ENCODE assay signal across 8 mouse cellular contexts in the genomic region with DNA sequence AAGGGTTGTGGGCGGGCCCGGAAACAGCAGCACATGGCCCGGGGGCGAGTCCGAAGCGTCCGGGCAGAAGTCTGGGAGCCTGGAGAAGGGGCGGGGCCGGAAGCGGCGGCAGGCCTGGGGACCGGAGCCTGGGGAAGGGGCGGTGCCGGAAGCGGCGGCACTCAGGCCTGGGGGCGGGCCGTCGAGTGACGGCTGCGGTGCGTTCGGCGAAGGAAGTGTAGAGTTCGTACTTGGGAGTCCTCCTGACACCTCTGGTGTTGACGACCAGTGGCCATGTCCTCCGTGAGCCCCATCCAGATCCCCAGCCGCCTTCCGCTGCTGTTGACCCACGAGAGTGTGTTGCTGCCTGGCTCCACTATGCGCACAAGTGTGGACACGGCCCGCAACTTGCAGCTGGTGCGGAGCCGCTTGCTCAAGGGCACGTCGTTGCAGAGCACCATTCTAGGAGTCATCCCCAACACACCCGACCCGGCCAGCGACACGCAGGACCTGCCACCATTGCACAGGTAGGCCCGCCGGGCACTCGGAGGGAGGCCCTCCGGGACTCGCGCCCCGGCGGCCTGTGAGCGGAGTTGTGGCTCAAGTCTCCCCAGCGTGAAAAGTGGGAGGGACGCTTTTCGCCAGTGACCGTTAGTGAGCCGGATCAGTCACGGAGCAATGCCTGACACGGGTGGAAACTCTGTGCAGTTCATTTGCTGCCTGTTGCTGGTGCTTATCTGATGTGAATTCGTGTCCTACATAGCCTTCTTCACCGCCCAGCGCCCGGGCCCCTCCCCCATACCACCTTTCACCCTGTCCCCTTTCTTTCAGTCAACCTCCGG. TPM values are rescaled to one million over a fixed set of nuclear protein-coding genes. Genes with fewer than 3 reads are reported as not detected.
DNase-seq lines count a peak whose midpoint lies in the region; ATAC-seq and TF ChIP-seq lines count a peak whose summit lies in the region.

A gene (plus strand): TSS at position 133 of the 821 bp plus-strand sequence.

- H3K27ac ChIP-seq in forebrain, embryonic 13.5 days, result peak within 1 kb of the TSS; percentile 86
- peak within 1 kb of the TSS; percentile 89 for H3K27ac ChIP-seq in liver, postnatal 0 days (ENCODE audit: low read depth)
- H3K27ac ChIP-seq in neural tube, embryonic 14.5 days (ENCODE audit: low read depth, low read length), result peak within 1 kb of the TSS; percentile 86

- no peaks in the 10 kb centered on the region for H3K36me3 ChIP-seq in E14TG2a.4 (ENCODE audit: insufficient read depth, low read length)
- no peaks in the 10 kb centered on the region for H3K36me3 ChIP-seq in forebrain, embryonic 13.5 days (ENCODE audit: poor library complexity, severe bottlenecking)
- no peaks in the 10 kb centered on the region for H3K36me3 ChIP-seq in liver, postnatal 0 days (replicated peaks; ENCODE audit: insufficient read depth, low read length)
- no peaks in the 10 kb centered on the region for H3K36me3 ChIP-seq in neural tube, embryonic 14.5 days (ENCODE audit: control insufficient read depth, insufficient read depth, low read length)

- H3K9me3 ChIP-seq in E14TG2a.4 (ENCODE audit: low read length), result 0 out of 2 replicates have a peak, but pooled peaks cover 3% of the 10 kb centered on the region
- H3K9me3 ChIP-seq in forebrain, embryonic 13.5 days (replicated peaks), result no peaks in the 10 kb centered on the region
- H3K9me3 ChIP-seq in liver, postnatal 0 days (ENCODE audit: low read length), result no peaks in the 10 kb centered on the region
- H3K9me3 ChIP-seq in neural tube, embryonic 14.5 days (ENCODE audit: control insufficient read depth, low read length), result no peaks in the 10 kb centered on the region

- ATAC-seq in forebrain, embryonic 13.5 days, result peak; percentile 100
- peak; percentile 99 for ATAC-seq in liver, postnatal 0 days
- peak; percentile 99 for ATAC-seq in neural tube, embryonic 14.5 days (ENCODE audit: low read depth)

- peak; percentile 26; the same call in 1 of the 2 replicates for TF ChIP-seq EP300 in liver, postnatal 0 days (IDR thresholded peaks at IDR 0.05; ENCODE audit: low read depth)

- H3K4me2 ChIP-seq in forebrain, embryonic 13.5 days, result peak within 1 kb of the TSS; percentile 85
- H3K4me2 ChIP-seq in liver, postnatal 0 days (ENCODE audit: low read depth, low read length), result peak within 1 kb of the TSS; percentile 77
- H3K4me2 ChIP-seq in neural tube, embryonic 14.5 days (ENCODE audit: low read depth, low read length), result peak within 1 kb of the TSS; percentile 76

- peak within 1 kb of the TSS; percentile 91 for H3K4me3 ChIP-seq in E14TG2a.4 (replicated peaks; ENCODE audit: low read length)
- H3K4me3 ChIP-seq in forebrain, embryonic 13.5 days, result peak within 1 kb of the TSS; percentile 82
- H3K4me3 ChIP-seq in liver, postnatal 0 days (ENCODE audit: low read depth, low read length), result peak within 1 kb of the TSS; percentile 70
- peak within 1 kb of the TSS; percentile 84 for H3K4me3 ChIP-seq in neural tube, embryonic 14.5 days (ENCODE audit: low read depth, low read length)

- DNase-seq in c-Kit-positive CD71-positive TER-119-positive erythroid progenitor cells, embryonic 14.5 days (ENCODE audit: low spot score), result peak; percentile 92
- DNase-seq in heart, postnatal 10 days, result peak; percentile 99
- DNase-seq in large intestine, adult 2 months (ENCODE audit: low read depth, low spot score), result peak; percentile 84
- DNase-seq in liver, postnatal 0 days, result peak; percentile 99
- peak; percentile 99 for DNase-seq in testis, postnatal 10 days (ENCODE audit: low spot score)

- peak within 1 kb of the TSS; percentile 76 for H3K9ac ChIP-seq in forebrain, embryonic 13.5 days
- H3K9ac ChIP-seq in liver, postnatal 0 days (replicated peaks), result peak within 1 kb of the TSS; percentile 69
- peak within 1 kb of the TSS; percentile 71 for H3K9ac ChIP-seq in neural tube, embryonic 14.5 days (replicated peaks; ENCODE audit: low read depth, low read length)

- H3K27me3 ChIP-seq in E14TG2a.4 (ENCODE audit: insufficient read depth, low read length), result no peaks in the 10 kb centered on the region
- no peaks in the 10 kb centered on the region for H3K27me3 ChIP-seq in forebrain, embryonic 13.5 days
- no peaks in the 10 kb centered on the region for H3K27me3 ChIP-seq in liver, postnatal 0 days (ENCODE audit: insufficient read depth, low read length)
- no peaks in the 10 kb centered on the region for H3K27me3 ChIP-seq in neural tube, embryonic 14.5 days (ENCODE audit: control insufficient read depth, insufficient read depth, low read length)

- peaks cover 12% of the 10 kb centered on the region for H3K4me1 ChIP-seq in E14TG2a.4 (replicated peaks; ENCODE audit: low read depth, low read length)
- peaks cover 22% of the 10 kb centered on the region for H3K4me1 ChIP-seq in forebrain, embryonic 13.5 days
- peaks cover 17% of the 10 kb centered on the region for H3K4me1 ChIP-seq in liver, postnatal 0 days (ENCODE audit: insufficient read depth)
- H3K4me1 ChIP-seq in neural tube, embryonic 14.5 days (ENCODE audit: control insufficient read depth, insufficient read depth, low read length), result peaks cover 12% of the 10 kb centered on the region

- TF ChIP-seq CTCF in E14TG2a.4 (conservative IDR thresholded peaks at IDR 0.05; ENCODE audit: low read length), result no peak
- no peak for TF ChIP-seq CTCF in liver, postnatal 0 days (IDR thresholded peaks at IDR 0.05; ENCODE audit: low read depth)

- intact Hi-C loops in heart, postnatal 10 days (cut with DNase I), result no loop called here

- under 1% methylated on average over 60 of the region's 62 CpGs for WGBS in forebrain, embryonic 13.5 days
- 1% methylated on average over 62 of the region's 62 CpGs for WGBS in large intestine, adult 2 months
- WGBS in liver, postnatal 0 days (ENCODE audit: insufficient replicate concordance), result under 1% methylated on average over 60 of the region's 62 CpGs
- under 1% methylated on average over 62 of the region's 62 CpGs for WGBS in neural tube, embryonic 14.5 days

RNA-seq across cellular contexts. Expression of the gene that starts here (rescaled TPM):
- polyA plus RNA-seq in forebrain, embryonic 13.5 days (2015; fragmentation: Nextera tagmentation; extraction: Ambion mirVana), result 73.4 and 74.2 TPM in 2 replicates
- total RNA-seq in heart, postnatal 10 days (2021), result 10 to 100 TPM; 65.7 to 68.2 TPM
- 32.7 and 60.0 TPM in 2 replicates for polyA plus RNA-seq in large intestine, adult 2 months (2012; rRNA removed)
- 76.2 and 77.8 TPM in 2 replicates for polyA plus RNA-seq in liver, postnatal 0 days (2015; fragmentation: Nextera tagmentation; extraction: Ambion mirVana)
- polyA plus RNA-seq in neural tube, embryonic 14.5 days (2014; fragmentation: Nextera tagmentation; extraction: Ambion mirVana), result 82.5 and 109 TPM in 2 replicates

Comparison
In these comparisons a context has a peak if more than half of its experiments do, and no peak if none do; other contexts are left out.
1. Peak in every context shown above with its lines: DNase-seq, ATAC-seq, H3K4me3 ChIP-seq and H3K27ac ChIP-seq.